Mouse (Mus musculus) heart, embryonic 10.5 days (tissue): ENCODE measurements around the gene Tmem223. TPM values are rescaled to one million over a fixed set of nuclear protein-coding genes. Genes with fewer than 3 reads are reported as not detected.

Source experiments
- DNase-seq: peaks from one replicate; pipeline ENCODE4 v3.0.0-alpha.2; 2017; ENCODE audit warnings: low spot score
- H3K27ac ChIP-seq: fragments of 300-500 bp; sonication (generic); 2 replicates; pipeline ENCODE4 v1.5.1; 2016; ENCODE audit warnings: mild to moderate bottlenecking
- H3K27me3 ChIP-seq: fragments of 300-500 bp; sonication (generic); 2 replicates; pipeline ENCODE4 v1.6.1; 2016; ENCODE audit warnings: mild to moderate bottlenecking; ENCODE audit not compliant: poor library complexity, insufficient read depth, severe bottlenecking
- H3K36me3 ChIP-seq: fragments of 300-500 bp; sonication (generic); 2 replicates; pipeline ENCODE4 v1.6.1; 2016; ENCODE audit warnings: mild to moderate bottlenecking, moderate library complexity
- H3K4me1 ChIP-seq: fragments of 300-500 bp; sonication (generic); 2 replicates; pipeline ENCODE4 v1.6.1; 2016; ENCODE audit warnings: mild to moderate bottlenecking
- H3K4me3 ChIP-seq: fragments of 300-500 bp; sonication (generic); 2 replicates; pipeline ENCODE4 v1.5.1; 2016; ENCODE audit warnings: mild to moderate bottlenecking, moderate library complexity
- H3K9me3 ChIP-seq: fragments of 300-500 bp; sonication (generic); 2 replicates; pipeline ENCODE4 v1.6.1; 2016; ENCODE audit warnings: mild to moderate bottlenecking, moderate library complexity
- WGBS: fragments of 180-500 bp; shearing (Covaris S2); methylation state at CpG from one replicate; pipeline ENCODE4 v1.1.7; 2016; 5-methylcytosine and 5-hydroxymethylcytosine counted together
- microRNA-seq: library from miRNA; unstranded; fragments of <30 nt; microRNA quantifications from one replicate; pipeline ENCODE4, GENCODE M21; 2017
- polyA plus RNA-seq: library from polyadenylated mRNA; unstranded; fragments of >200 nt; fragmentation: Nextera tagmentation; extraction: Ambion mirVana; gene quantifications from 2 replicates; pipeline ENCODE4 v1.2.1, GENCODE M21; 2016

Gene Tmem223
- polyA plus RNA-seq, 1 experiment from 2014 or later = 136 TPM

DNA sequence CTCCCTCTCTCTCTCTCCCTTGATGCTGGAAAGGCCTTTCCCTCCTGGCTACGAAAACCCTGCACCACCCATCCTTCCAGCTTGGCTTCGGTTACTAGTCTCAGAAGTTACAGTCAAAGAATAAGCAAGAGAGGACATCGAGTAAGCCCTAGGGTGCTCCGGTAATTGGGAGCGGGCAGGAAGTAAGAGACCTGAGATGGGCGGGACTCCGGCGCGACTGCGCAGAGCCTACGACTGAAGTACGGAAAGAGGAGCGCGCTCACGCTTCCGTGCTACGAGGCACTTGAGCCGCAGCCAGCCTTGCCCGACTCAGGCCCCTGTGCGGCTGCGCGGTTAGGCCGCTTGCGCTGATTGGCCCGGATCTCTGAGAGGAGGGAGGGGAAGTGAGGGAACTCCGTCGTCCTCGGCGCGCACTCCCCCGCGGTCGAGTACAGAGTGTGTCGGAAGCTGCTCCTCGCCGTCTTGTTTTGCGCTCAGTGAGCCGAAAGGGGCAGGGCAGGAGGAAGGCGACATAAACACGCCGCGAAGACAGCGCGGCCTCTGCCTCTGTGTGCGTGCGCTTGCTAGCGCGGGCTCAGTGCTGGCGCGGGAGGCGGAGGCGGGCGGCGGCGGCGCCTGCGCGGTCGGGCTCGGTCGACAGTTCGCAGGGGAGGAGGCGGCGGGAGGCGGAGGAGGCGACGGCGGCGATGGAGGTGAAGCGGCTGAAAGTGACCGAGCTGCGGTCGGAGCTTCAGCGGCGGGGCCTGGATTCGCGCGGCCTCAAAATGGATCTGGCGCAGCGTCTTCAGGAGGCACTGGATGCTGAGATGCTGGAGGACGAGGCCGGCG, 49.0 kb downstream of the Tmem223 start, which contains the start of gene Hnrnpul2:
Gene Hnrnpul2, plus strand, starts transcription at position 415 of the 828 bp plus-strand sequence.
- Histone ChIP-seq H3K4me1 (peaks cover 29% of the 10 kb centered on the region), H3K36me3 (peaks cover 47% of the 10 kb centered on the region), H3K4me3 (peak within 1 kb of the TSS; percentile 100), H3K27ac (peak within 1 kb of the TSS; percentile 95), H3K9me3 (no peaks in the 10 kb centered on the region), H3K27me3 (no peaks in the 10 kb centered on the region)
- under 1% methylated on average over 83 of the region's 83 CpGs for WGBS
- peak; percentile 99 for DNase-seq

DNA sequence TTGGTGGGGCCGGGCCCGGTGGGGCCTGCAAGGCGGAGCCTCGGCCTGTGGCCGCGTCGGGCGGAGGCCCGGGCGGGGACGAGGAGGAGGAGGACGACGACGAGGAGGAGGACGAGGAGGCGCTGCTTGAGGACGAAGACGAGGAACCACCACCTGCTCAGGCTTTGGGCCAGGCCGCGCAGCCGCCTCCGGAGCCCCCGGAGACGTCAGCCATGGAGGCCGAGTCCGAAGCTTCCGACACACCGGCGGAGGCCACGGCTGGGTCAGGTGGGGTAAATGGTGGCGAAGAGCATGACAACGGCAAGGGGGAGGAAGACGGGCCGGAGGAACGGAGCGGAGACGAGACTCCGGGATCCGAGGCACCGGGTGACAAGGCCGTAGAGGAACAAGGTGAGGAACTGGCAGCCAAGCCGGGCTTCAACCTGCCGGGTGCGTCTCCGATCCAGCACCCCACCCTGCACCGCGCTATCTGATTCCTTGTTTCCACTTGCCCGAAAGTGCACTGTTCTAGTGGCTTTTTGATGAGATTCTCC, 49.7 kb downstream of the Tmem223 start:
- WGBS = under 1% methylated on average over 47 of the region's 48 CpGs
- peaks cover 47% of the 10 kb centered on the region for H3K36me3 ChIP-seq

DNA sequence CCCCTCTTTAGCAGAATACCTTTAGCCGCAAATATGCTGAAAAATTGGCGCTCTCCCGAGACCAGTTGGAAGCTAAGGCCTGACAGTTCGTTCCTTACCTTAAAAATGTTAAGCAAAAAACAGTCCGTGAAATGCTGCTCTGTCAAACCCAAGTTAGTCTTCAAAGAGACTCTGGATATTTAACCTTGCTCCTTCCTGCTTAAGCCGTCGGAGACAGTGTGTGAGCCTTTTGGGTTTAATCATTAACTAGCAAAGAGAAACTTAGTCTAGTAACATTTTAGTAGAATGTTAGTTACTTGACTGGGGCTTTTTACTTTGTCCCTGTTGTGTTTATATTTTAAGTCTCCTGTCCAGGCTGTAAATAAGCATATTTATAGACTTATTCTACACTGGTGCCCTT, 50.4 kb downstream of the Tmem223 start:
- 3% methylated on average over 7 of the region's 7 CpGs for WGBS
- H3K27me3 ChIP-seq = no peaks in the 10 kb centered on the region
- no peak for DNase-seq
- peak overlapping the region; percentile 95 for H3K27ac ChIP-seq
- no peaks in the 10 kb centered on the region for H3K9me3 ChIP-seq
- H3K4me3 ChIP-seq = peak overlapping the region; percentile 100
- peaks cover 50% of the 10 kb centered on the region for H3K36me3 ChIP-seq
- H3K4me1 ChIP-seq = peaks cover 29% of the 10 kb centered on the region

More for the DNA sequence above, 49.7 kb downstream of the Tmem223 start:
- Histone ChIP-seq H3K27me3 (no peaks in the 10 kb centered on the region), H3K4me3 (peak overlapping the region; percentile 100), H3K4me1 (peaks cover 29% of the 10 kb centered on the region), H3K9me3 (no peaks in the 10 kb centered on the region), H3K27ac (peak overlapping the region; percentile 95)
- DNase-seq = peak; percentile 81

Small RNAs within 50 kb of the gene (microRNA-seq; reads per million reads assigned to microRNA genes)
- gene Mir6992 = not detected

Other genes starting within 250 kb of the Tmem223 start
- 0.23 and 0.48 TPM in 2 replicates for gene Slc22a8, start 179.7 kb upstream of the Tmem223 start, polyA plus RNA-seq
- 0.04 TPM in 1 of 2 replicates, not detected in the other for gene Slc22a6, start 153.0 kb upstream of the Tmem223 start, polyA plus RNA-seq
- 0.04 TPM in 1 of 2 replicates, not detected in the other for gene Chrm1, start 107.2 kb upstream of the Tmem223 start, polyA plus RNA-seq
- gene Slc3a2, start 47.6 kb upstream of the Tmem223 start, polyA plus RNA-seq = 91.8 and 104 TPM in 2 replicates
- 76.6 and 101 TPM in 2 replicates for gene Wdr74, start 35.2 kb upstream of the Tmem223 start, polyA plus RNA-seq
- 1.6 and 2.1 TPM in 2 replicates for gene 1700092M07Rik, start 30.3 kb upstream of the Tmem223 start, polyA plus RNA-seq
- gene Stx5a, start 29.6 kb upstream of the Tmem223 start, polyA plus RNA-seq = 83.1 and 91.1 TPM in 2 replicates
- gene Nxf1, start 13.9 kb upstream of the Tmem223 start, polyA plus RNA-seq = 156 and 193 TPM in 2 replicates
- 57.4 and 60.0 TPM in 2 replicates for gene Tmem179b, start 3.5 kb downstream of the Tmem223 start, polyA plus RNA-seq
- gene Taf6l, start 15.4 kb downstream of the Tmem223 start, polyA plus RNA-seq = 29.7 and 36.1 TPM in 2 replicates
- gene Polr2g, start 27.6 kb downstream of the Tmem223 start, polyA plus RNA-seq = 159 and 172 TPM in 2 replicates
- gene Zbtb3, start 31.6 kb downstream of the Tmem223 start, polyA plus RNA-seq = 5.4 and 5.9 TPM in 2 replicates
- gene Ttc9c, start 48.3 kb downstream of the Tmem223 start, polyA plus RNA-seq = 43.2 and 51.3 TPM in 2 replicates
- 2.8 and 4.6 TPM in 2 replicates for gene Hnrnpul2, start 49.0 kb downstream of the Tmem223 start, polyA plus RNA-seq
- not detected in 2 replicates for gene AC129217.1, start 58.8 kb downstream of the Tmem223 start, polyA plus RNA-seq
- 46.2 and 51.1 TPM in 2 replicates for gene Bscl2, start 66.5 kb downstream of the Tmem223 start, polyA plus RNA-seq
- gene Gng3, start 68.2 kb downstream of the Tmem223 start, polyA plus RNA-seq = 2.6 and 4.7 TPM in 2 replicates
- gene Lrrn4cl, start 79.8 kb downstream of the Tmem223 start, polyA plus RNA-seq = 0.36 and 0.51 TPM in 2 replicates
- gene Ubxn1, start 100.5 kb downstream of the Tmem223 start, polyA plus RNA-seq = 156 and 193 TPM in 2 replicates
- gene Uqcc3, start 109.9 kb downstream of the Tmem223 start, polyA plus RNA-seq = 58.9 and 59.4 TPM in 2 replicates
- 68.9 and 88.7 TPM in 2 replicates for gene Lbhd1, start 112.7 kb downstream of the Tmem223 start, polyA plus RNA-seq
- gene Gm49403, start 112.9 kb downstream of the Tmem223 start, polyA plus RNA-seq = not detected in 2 replicates
- 106 and 140 TPM in 2 replicates for gene 1810009A15Rik, start 117.9 kb downstream of the Tmem223 start, polyA plus RNA-seq
- gene Gm49416, start 117.9 kb downstream of the Tmem223 start, polyA plus RNA-seq = not detected in 2 replicates
- gene Ints5, start 122.0 kb downstream of the Tmem223 start, polyA plus RNA-seq = 35.8 and 39.0 TPM in 2 replicates
- 91.4 and 103 TPM in 2 replicates for gene Ganab, start 127.1 kb downstream of the Tmem223 start, polyA plus RNA-seq
- 52.0 and 57.9 TPM in 2 replicates for gene B3gat3, start 149.4 kb downstream of the Tmem223 start, polyA plus RNA-seq
- 3.2 and 5.2 TPM in 2 replicates for gene Rom1, start 158.4 kb downstream of the Tmem223 start, polyA plus RNA-seq
- 17.4 and 24.4 TPM in 2 replicates for gene Eml3, start 158.6 kb downstream of the Tmem223 start, polyA plus RNA-seq
- gene Mta2, start 170.9 kb downstream of the Tmem223 start, polyA plus RNA-seq = 113 and 140 TPM in 2 replicates
- gene Tut1, start 182.9 kb downstream of the Tmem223 start, polyA plus RNA-seq = 25.7 and 32.8 TPM in 2 replicates
- 378 and 459 TPM in 2 replicates for gene Eef1g, start 196.0 kb downstream of the Tmem223 start, polyA plus RNA-seq
- gene Ahnak, start 218.3 kb downstream of the Tmem223 start, polyA plus RNA-seq = 15.1 and 19.4 TPM in 2 replicates